Comparison of ENCODE assay signal across 8 mouse cellular contexts in genomic region chr11:70539877-70540587, GRCm38 (mm10). TPM values are rescaled to one million over a fixed set of nuclear protein-coding genes. Genes with fewer than 3 reads are reported as not detected.
DNase-seq lines count a peak whose midpoint lies in the region; ATAC-seq and TF ChIP-seq lines count a peak whose summit lies in the region.

Gene Pld2, plus strand, starts transcription at chr11:70540064.

- peak; percentile 90 for DNase-seq in CH12.LX (ENCODE audit: extremely low read depth)
- peak; percentile 86 for DNase-seq in brain, adult 2 months (ENCODE audit: low read depth, low spot score)
- DNase-seq in heart, postnatal 14 days = peak; percentile 90
- DNase-seq in layer of hippocampus, adult 18-20 months (ENCODE audit: low spot score in 2 of 2) = peak; percentile 46 to 77
- peak; percentile 89 for DNase-seq in lung, adult 2 months
- peak; percentile 92 for DNase-seq in testis, postnatal 10 days (ENCODE audit: low spot score)

- H3K9ac ChIP-seq in CH12.LX (ENCODE audit: insufficient read depth, low read depth) = peak within 1 kb of the TSS; percentile 62
- H3K9ac ChIP-seq in forebrain, embryonic 15.5 days (replicated peaks) = peak within 1 kb of the TSS; percentile 51
- peak within 1 kb of the TSS; percentile 67 for H3K9ac ChIP-seq in neural tube, embryonic 15.5 days (replicated peaks)

- H3K9me3 ChIP-seq in CH12.LX (replicated peaks; ENCODE audit: low read length) = no peaks in the 10 kb centered on the region
- no peaks in the 10 kb centered on the region for H3K9me3 ChIP-seq in forebrain, embryonic 15.5 days
- no peaks in the 10 kb centered on the region for H3K9me3 ChIP-seq in neural tube, embryonic 15.5 days (replicated peaks)

- peak; percentile 70 for TF ChIP-seq RAD21 in CH12.LX (IDR thresholded peaks at IDR 0.05; ENCODE audit: low read depth, low read length)

- peak; percentile 70 for ATAC-seq in forebrain, embryonic 15.5 days (replicated peaks)
- ATAC-seq in neural tube, embryonic 15.5 days (ENCODE audit: low FRiP score) = peak; percentile 90

- H3K4me2 ChIP-seq in CH12.LX (ENCODE audit: insufficient read depth, low read depth, poor library complexity, severe bottlenecking) = peak within 1 kb of the TSS; percentile 66
- H3K4me2 ChIP-seq in forebrain, embryonic 15.5 days (replicated peaks) = peak within 1 kb of the TSS; percentile 71
- H3K4me2 ChIP-seq in neural tube, embryonic 15.5 days = peak within 1 kb of the TSS; percentile 82

- in situ Hi-C loops in CH12.LX (cut with MboI; ENCODE audit: low pct_ligation_motif_present, low pct_unique_long_range_greater_than_20kb, low sequenced_read_pairs) = no loop called here

- no peak for TF ChIP-seq EP300 in CH12.LX (IDR thresholded peaks at IDR 0.05; ENCODE audit: low read length)

- TF ChIP-seq CTCF in CH12.LX (conservative IDR thresholded peaks at IDR 0.05 in 1 of 2, IDR thresholded peaks at IDR 0.05 in 1 of 2; ENCODE audit: low read depth in 2 of 2, low read length in 2 of 2) = peak in 1 of 2 experiments; percentile 85; a peak in 2 of 4 replicates
- TF ChIP-seq CTCF in lung, adult 2 months (IDR thresholded peaks at IDR 0.05; ENCODE audit: insufficient read depth, low read length) = peak; percentile 57

- peaks cover 0 to 16% of the 10 kb centered on the region in 2 experiments; a peak in 2 of 4 replicates for H3K4me1 ChIP-seq in CH12.LX (ENCODE audit: control insufficient read depth in 1 of 2, insufficient read depth in 2 of 2)
- peaks cover 8% of the 10 kb centered on the region; the same call in 1 of the 2 replicates for H3K4me1 ChIP-seq in forebrain, embryonic 15.5 days
- no peaks in the 10 kb centered on the region; the same call in 1 of the 2 replicates for H3K4me1 ChIP-seq in lung, adult 2 months (ENCODE audit: control insufficient read depth, insufficient read depth, low read length)
- H3K4me1 ChIP-seq in neural tube, embryonic 15.5 days = peaks cover 19% of the 10 kb centered on the region

- 0% methylated on average over 46 of the region's 65 CpGs for WGBS in forebrain, embryonic 15.5 days
- under 1% methylated on average over 62 of the region's 65 CpGs for WGBS in lung, adult 2 months
- WGBS in neural tube, embryonic 15.5 days = under 1% methylated on average over 60 of the region's 65 CpGs

- peak; percentile 84 for TF ChIP-seq POLR2A in CH12.LX (IDR thresholded peaks at IDR 0.05; ENCODE audit: low read depth, low read length)
- TF ChIP-seq POLR2A in lung, adult 2 months (IDR thresholded peaks at IDR 0.05; ENCODE audit: borderline replicate concordance, extremely low read depth, low read depth, low read length) = peak; percentile 59; the same call in 1 of the 2 replicates

- peak within 1 kb of the TSS; percentile 53 to 71 (median 57) for H3K4me3 ChIP-seq in CH12.LX (replicated peaks in 1 of 3; ENCODE audit: low read depth in 2 of 3, low read length in 2 of 3, poor library complexity in 1 of 3)
- peak within 1 kb of the TSS; percentile 53 for H3K4me3 ChIP-seq in forebrain, embryonic 15.5 days
- H3K4me3 ChIP-seq in lung, adult 2 months (replicated peaks; ENCODE audit: extremely low read depth, low read depth, low read length) = peak within 1 kb of the TSS; percentile 70
- peak within 1 kb of the TSS; percentile 67 for H3K4me3 ChIP-seq in neural tube, embryonic 15.5 days (replicated peaks)

- intact Hi-C loops in heart, postnatal 14 days (cut with DNase I) = no loop called here

- H3K79me2 ChIP-seq in CH12.LX (replicated peaks; ENCODE audit: control insufficient read depth, extremely low read depth, insufficient read depth, poor library complexity, severe bottlenecking) = no peaks in the 10 kb centered on the region

- no peak within 1 kb of the TSS for H3K27ac ChIP-seq in CH12.LX (ENCODE audit: insufficient read depth, low read depth)
- H3K27ac ChIP-seq in forebrain, embryonic 15.5 days (replicated peaks) = no peak within 1 kb of the TSS
- H3K27ac ChIP-seq in neural tube, embryonic 15.5 days (replicated peaks) = peak within 1 kb of the TSS; percentile 75

- dilution Hi-C loops in CH12.LX (cut with MboI; ENCODE audit: extremely low pct_ligation_motif_present, extremely low pct_unique_long_range_greater_than_20kb, low sequenced_read_pairs) = no loop called here

- peaks cover 0 to 9% of the 10 kb centered on the region in 2 experiments for H3K36me3 ChIP-seq in CH12.LX (replicated peaks in 1 of 2; ENCODE audit: control insufficient read depth in 1 of 2, insufficient read depth in 1 of 2, low read length in 1 of 2)
- H3K36me3 ChIP-seq in forebrain, embryonic 15.5 days = no peaks in the 10 kb centered on the region
- peaks cover 3% of the 10 kb centered on the region; the same call in 1 of the 2 replicates for H3K36me3 ChIP-seq in neural tube, embryonic 15.5 days

- H3K27me3 ChIP-seq in CH12.LX (replicated peaks) = no peaks in the 10 kb centered on the region
- H3K27me3 ChIP-seq in forebrain, embryonic 15.5 days = no peaks in the 10 kb centered on the region; the same call in 1 of the 2 replicates
- no peaks in the 10 kb centered on the region; the same call in none of the 2 replicates for H3K27me3 ChIP-seq in neural tube, embryonic 15.5 days (replicated peaks)

TF ChIP-seq in CH12.LX, 34 proteins besides CTCF, POLR2A, EP300 and RAD21:
- TF ChIP-seq E2F4 (IDR thresholded peaks at IDR 0.05; ENCODE audit: insufficient replicate concordance, low read depth, low read length) = no peak
- no peak for TF ChIP-seq KAT2A (IDR thresholded peaks at IDR 0.05; ENCODE audit: insufficient replicate concordance, low read length)
- TF ChIP-seq TCF12 (IDR thresholded peaks at IDR 0.05; ENCODE audit: low read depth, low read length) = peak; percentile 84; the same call in 1 of the 2 replicates
- TF ChIP-seq TBP (conservative IDR thresholded peaks at IDR 0.05; ENCODE audit: low read depth, low read length) = no peak
- TF ChIP-seq MAFK (IDR thresholded peaks at IDR 0.05; ENCODE audit: insufficient replicate concordance, low read length) = no peak
- TF ChIP-seq MEF2A (IDR thresholded peaks at IDR 0.05; ENCODE audit: borderline replicate concordance, low read depth, low read length) = peak; percentile 55; the same call in 1 of the 2 replicates
- peak; percentile 53 for TF ChIP-seq HCFC1 (IDR thresholded peaks at IDR 0.05; ENCODE audit: low read depth, low read length)
- peak; percentile 62; the same call in 1 of the 2 replicates for TF ChIP-seq UBTF (IDR thresholded peaks at IDR 0.05; ENCODE audit: low read depth, low read length)
- TF ChIP-seq JUN (IDR thresholded peaks at IDR 0.05; ENCODE audit: insufficient read depth, low read depth, low read length) = no peak
- TF ChIP-seq JUND (conservative IDR thresholded peaks at IDR 0.05; ENCODE audit: low read depth, low read length) = no peak
- TF ChIP-seq PAX5 (IDR thresholded peaks at IDR 0.05; ENCODE audit: low read length) = no peak
- no peak for TF ChIP-seq SIN3A (IDR thresholded peaks at IDR 0.05; ENCODE audit: low read length)
- TF ChIP-seq NRF1 (IDR thresholded peaks at IDR 0.05; ENCODE audit: low read depth, low read length) = peak; percentile 88
- TF ChIP-seq ETS1 (conservative IDR thresholded peaks at IDR 0.05; ENCODE audit: low read depth, low read length) = 0 out of 2 replicates have a peak, but pooled peaks have one; percentile 12
- no peak; the same call in 1 of the 2 replicates for TF ChIP-seq MAZ (IDR thresholded peaks at IDR 0.05; ENCODE audit: low read depth, low read length)
- 0 out of 2 replicates have a peak, but pooled peaks have one; percentile 12 for TF ChIP-seq BHLHE40 (IDR thresholded peaks at IDR 0.05; ENCODE audit: low read depth, low read length)
- TF ChIP-seq ZKSCAN1 (IDR thresholded peaks at IDR 0.05; ENCODE audit: borderline replicate concordance, low read depth, low read length) = no peak
- peak; percentile 31; the same call in 1 of the 2 replicates for TF ChIP-seq ZC3H11A (IDR thresholded peaks at IDR 0.05; ENCODE audit: low read depth, low read length)
- TF ChIP-seq ZNF384 (IDR thresholded peaks at IDR 0.05; ENCODE audit: low read depth, low read length) = no peak
- peak; percentile 44; the same call in 1 of the 2 replicates for TF ChIP-seq MYC (IDR thresholded peaks at IDR 0.05; ENCODE audit: low read depth, low read length)
- TF ChIP-seq SMC3 (IDR thresholded peaks at IDR 0.05; ENCODE audit: low read depth, low read length) = peak; percentile 86
- no peak for TF ChIP-seq GABPA (IDR thresholded peaks at IDR 0.05; ENCODE audit: insufficient replicate concordance, low read depth, low read length)
- peak; percentile 26; the same call in 1 of the 2 replicates for TF ChIP-seq IRF4 (IDR thresholded peaks at IDR 0.05; ENCODE audit: low read depth, low read length)
- no peak; the same call in 1 of the 2 replicates for TF ChIP-seq ZMIZ1 (IDR thresholded peaks at IDR 0.05; ENCODE audit: low read depth, low read length)
- no peak for TF ChIP-seq USF1 (IDR thresholded peaks at IDR 0.05; ENCODE audit: low read depth, low read length)
- TF ChIP-seq MAX (IDR thresholded peaks at IDR 0.05; ENCODE audit: low read length) = no peak; the same call in 1 of the 2 replicates
- TF ChIP-seq CHD1 (IDR thresholded peaks at IDR 0.05; ENCODE audit: low read depth, low read length) = no peak
- TF ChIP-seq POLR2AphosphoS2 (IDR thresholded peaks at IDR 0.05; ENCODE audit: low read depth, low read length) = no peak
- TF ChIP-seq RCOR1 (conservative IDR thresholded peaks at IDR 0.05; ENCODE audit: low read depth, low read length) = no peak
- peak; percentile 50 for TF ChIP-seq ELF1 (IDR thresholded peaks at IDR 0.05; ENCODE audit: low read depth, low read length)
- TF ChIP-seq MXI1 (IDR thresholded peaks at IDR 0.05; ENCODE audit: low read depth, low read length) = 0 out of 2 replicates have a peak, but pooled peaks have one; percentile 19
- TF ChIP-seq USF2 (conservative IDR thresholded peaks at IDR 0.05; ENCODE audit: low read depth, low read length) = no peak
- TF ChIP-seq NELFE (IDR thresholded peaks at IDR 0.05; ENCODE audit: low read depth, low read length) = peak; percentile 79
- TF ChIP-seq CHD2 (IDR thresholded peaks at IDR 0.05; ENCODE audit: low read length) = 0 out of 2 replicates have a peak, but pooled peaks have one; percentile 26

RNA-seq across cellular contexts. Expression of gene Pld2, which starts in this region (rescaled TPM):
- total RNA-seq in CH12.LX (2012; rRNA removed) (4.0 and 4.8 TPM in 2 replicates), CH12.LX (2014; rRNA removed) (3.1 and 3.4 TPM in 2 replicates)
- 6.6 and 6.7 TPM in 2 replicates for polyA plus RNA-seq in CH12.LX (2012; ENCODE audit: insufficient read length, low read depth)
- polyA plus RNA-seq in forebrain, embryonic 15.5 days (2015; fragmentation: Nextera tagmentation; extraction: Ambion mirVana) = 7.0 and 8.2 TPM in 2 replicates
- total RNA-seq in heart, postnatal 14 days (2021) = 1 to 10 TPM; 7.7 to 8.4 TPM
- total RNA-seq in layer of hippocampus, adult 18-20 months (2021) = 10 to 100 TPM; 16.7 to 17.8 TPM
- 32.4 and 47.2 TPM in 2 replicates for polyA plus RNA-seq in lung, adult 2 months (2012; rRNA removed)
- polyA plus RNA-seq in neural tube, embryonic 15.5 days (2015; fragmentation: Nextera tagmentation; extraction: Ambion mirVana) = 16.1 and 18.1 TPM in 2 replicates
